Mouse (Mus musculus): ENCODE measurements around the gene Zfp651.

- TF ChIP-seq GATA1 (IDR thresholded peaks at IDR 0.05; ENCODE audit: low read length) (no peak), TAL1 (IDR thresholded peaks at IDR 0.05; ENCODE audit: low read length) (no peak)
Observed at GRCm38 (mm10) chr9:121810081-121810821, 51.1 kb downstream of the Zfp651 start.

Data from erythroblast, embryonic 14.5 days (primary cell).